Mouse (Mus musculus): ENCODE data around the gene Tpx2. TPM values are rescaled to one million over a fixed set of nuclear protein-coding genes. Genes with fewer than 3 reads are reported as not detected.

Tpx2 gene
- total RNA-seq, 1 experiment = 77.8 TPM

GRCm38 (mm10) chr2:152895834-152896233 lies 48.1 kb downstream of the Tpx2 start:
- peaks cover 36% of the 10 kb centered on the region for H3K36me3 ChIP-seq (ENCODE audit: control insufficient read depth, insufficient read depth, low read length, poor library complexity, severe bottlenecking)
- H3K9me3 ChIP-seq (ENCODE audit: control insufficient read depth, insufficient read depth, low read depth, low read length) = no peaks in the 10 kb centered on the region
- TF ChIP-seq CHD2 (IDR thresholded peaks at IDR 0.05; ENCODE audit: low read depth, low read length) = no peak
- TF ChIP-seq HCFC1 (IDR thresholded peaks at IDR 0.05; ENCODE audit: borderline replicate concordance, insufficient read depth, low read length) = no peak
- no peak for TF ChIP-seq ZC3H11A (IDR thresholded peaks at IDR 0.05; ENCODE audit: borderline replicate concordance, low read depth, low read length)
- no peak for TF ChIP-seq MAFK (IDR thresholded peaks at IDR 0.05; ENCODE audit: insufficient read depth, low read depth, low read length)
- TF ChIP-seq ZNF384 (IDR thresholded peaks at IDR 0.05; ENCODE audit: low read depth, low read length) = no peak
- in situ Hi-C loops (cut with MboI; ENCODE audit: low sequenced_read_pairs in 2 of 2, unreplicated experiment in 2 of 2) = no loop called here
- no peak overlapping the region for H3K9ac ChIP-seq (ENCODE audit: insufficient read depth, low read depth, low read length, poor library complexity, severe bottlenecking)
- DNase-seq (ENCODE audit: low read depth, low spot score) = no peak
- no peak overlapping the region for H3K27ac ChIP-seq (ENCODE audit: insufficient read depth, low read depth, low read length, poor library complexity, severe bottlenecking)
- H3K4me3 ChIP-seq (ENCODE audit: insufficient read depth in 1 of 2, low read depth in 1 of 2, low read length in 2 of 2, poor library complexity in 1 of 2, severe bottlenecking in 1 of 2) = no peak overlapping the region
- H3K4me1 ChIP-seq (ENCODE audit: control insufficient read depth in 2 of 2, insufficient read depth in 2 of 2, low read length in 2 of 2, poor library complexity in 1 of 2) = peaks cover 0 to 3% of the 10 kb centered on the region in 2 experiments; a peak in 1 of 4 replicates

GRCm38 (mm10) chr2:152896926-152897325 lies 49.2 kb downstream of the Tpx2 start:
- in situ Hi-C loops (cut with MboI; ENCODE audit: low sequenced_read_pairs in 2 of 2, unreplicated experiment in 2 of 2) = no loop called here
- DNase-seq (ENCODE audit: low read depth, low spot score) = no peak
- Histone ChIP-seq H3K4me1 (ENCODE audit: control insufficient read depth in 2 of 2, insufficient read depth in 2 of 2, low read length in 2 of 2, poor library complexity in 1 of 2) (peaks cover 0 to 3% of the 10 kb centered on the region in 2 experiments; a peak in 1 of 4 replicates), H3K36me3 (ENCODE audit: control insufficient read depth, insufficient read depth, low read length, poor library complexity, severe bottlenecking) (peaks cover 28% of the 10 kb centered on the region), H3K9ac (ENCODE audit: insufficient read depth, low read depth, low read length, poor library complexity, severe bottlenecking) (no peak overlapping the region), H3K4me3 (ENCODE audit: insufficient read depth in 1 of 2, low read depth in 1 of 2, low read length in 2 of 2, poor library complexity in 1 of 2, severe bottlenecking in 1 of 2) (no peak overlapping the region), H3K27ac (ENCODE audit: insufficient read depth, low read depth, low read length, poor library complexity, severe bottlenecking) (no peak overlapping the region), H3K9me3 (ENCODE audit: control insufficient read depth, insufficient read depth, low read depth, low read length) (no peaks in the 10 kb centered on the region)
- TF ChIP-seq ZNF384 (IDR thresholded peaks at IDR 0.05; ENCODE audit: low read depth, low read length) (no peak), HCFC1 (IDR thresholded peaks at IDR 0.05; ENCODE audit: borderline replicate concordance, insufficient read depth, low read length) (no peak), CHD2 (IDR thresholded peaks at IDR 0.05; ENCODE audit: low read depth, low read length) (no peak), MAFK (IDR thresholded peaks at IDR 0.05; ENCODE audit: insufficient read depth, low read depth, low read length) (no peak), ZC3H11A (IDR thresholded peaks at IDR 0.05; ENCODE audit: borderline replicate concordance, low read depth, low read length) (no peak)

- Histone ChIP-seq H3K4me1 (ENCODE audit: control insufficient read depth in 2 of 2, insufficient read depth in 2 of 2, low read length in 2 of 2, poor library complexity in 1 of 2) (peaks cover 0 to 3% of the 10 kb centered on the region in 2 experiments; a peak in 1 of 4 replicates), H3K27ac (ENCODE audit: insufficient read depth, low read depth, low read length, poor library complexity, severe bottlenecking) (no peak overlapping the region), H3K9ac (ENCODE audit: insufficient read depth, low read depth, low read length, poor library complexity, severe bottlenecking) (no peak overlapping the region), H3K4me3 (ENCODE audit: insufficient read depth in 1 of 2, low read depth in 1 of 2, low read length in 2 of 2, poor library complexity in 1 of 2, severe bottlenecking in 1 of 2) (no peak overlapping the region), H3K9me3 (ENCODE audit: control insufficient read depth, insufficient read depth, low read depth, low read length) (no peaks in the 10 kb centered on the region), H3K36me3 (ENCODE audit: control insufficient read depth, insufficient read depth, low read length, poor library complexity, severe bottlenecking) (peaks cover 10% of the 10 kb centered on the region)
- no peak for DNase-seq (ENCODE audit: low read depth, low spot score)
- in situ Hi-C loops (cut with MboI; ENCODE audit: low sequenced_read_pairs in 2 of 2, unreplicated experiment in 2 of 2) = no loop called here
- no peak for TF ChIP-seq ZC3H11A (IDR thresholded peaks at IDR 0.05; ENCODE audit: borderline replicate concordance, low read depth, low read length)
- TF ChIP-seq ZNF384 (IDR thresholded peaks at IDR 0.05; ENCODE audit: low read depth, low read length) = no peak
- no peak for TF ChIP-seq HCFC1 (IDR thresholded peaks at IDR 0.05; ENCODE audit: borderline replicate concordance, insufficient read depth, low read length)
- TF ChIP-seq MAFK (IDR thresholded peaks at IDR 0.05; ENCODE audit: insufficient read depth, low read depth, low read length) = no peak
- no peak for TF ChIP-seq CHD2 (IDR thresholded peaks at IDR 0.05; ENCODE audit: low read depth, low read length)
Measured at GRCm38 (mm10) chr2:152899011-152899410, 51.2 kb downstream of the Tpx2 start.

GRCm38 (mm10) chr2:152901296-152901695 lies 53.5 kb downstream of the Tpx2 start:
- in situ Hi-C loops (cut with MboI; ENCODE audit: low sequenced_read_pairs in 2 of 2, unreplicated experiment in 2 of 2) = loop anchor here in 1 of 2 experiments (25.0 kb wide), 1 partner anchor 236 kb away; no protein-coding TSS in a partner anchor
- DNase-seq (ENCODE audit: low read depth, low spot score) = no peak
- no peak for TF ChIP-seq CHD2 (IDR thresholded peaks at IDR 0.05; ENCODE audit: low read depth, low read length)
- TF ChIP-seq ZC3H11A (IDR thresholded peaks at IDR 0.05; ENCODE audit: borderline replicate concordance, low read depth, low read length) = no peak
- TF ChIP-seq ZNF384 (IDR thresholded peaks at IDR 0.05; ENCODE audit: low read depth, low read length) = no peak
- no peak for TF ChIP-seq HCFC1 (IDR thresholded peaks at IDR 0.05; ENCODE audit: borderline replicate concordance, insufficient read depth, low read length)
- TF ChIP-seq MAFK (IDR thresholded peaks at IDR 0.05; ENCODE audit: insufficient read depth, low read depth, low read length) = no peak

More at GRCm38 (mm10) chr2:152901296-152901695, 53.5 kb downstream of the Tpx2 start:
- no peak overlapping the region for H3K27ac ChIP-seq (ENCODE audit: insufficient read depth, low read depth, low read length, poor library complexity, severe bottlenecking)
- peaks cover 0 to 8% of the 10 kb centered on the region in 2 experiments; a peak in 1 of 4 replicates for H3K4me1 ChIP-seq (ENCODE audit: control insufficient read depth in 2 of 2, insufficient read depth in 2 of 2, low read length in 2 of 2, poor library complexity in 1 of 2)
- H3K36me3 ChIP-seq (ENCODE audit: control insufficient read depth, insufficient read depth, low read length, poor library complexity, severe bottlenecking) = no peaks in the 10 kb centered on the region
- no peak overlapping the region for H3K4me3 ChIP-seq (ENCODE audit: insufficient read depth in 1 of 2, low read depth in 1 of 2, low read length in 2 of 2, poor library complexity in 1 of 2, severe bottlenecking in 1 of 2)
- H3K9ac ChIP-seq (ENCODE audit: insufficient read depth, low read depth, low read length, poor library complexity, severe bottlenecking) = no peak overlapping the region
- no peaks in the 10 kb centered on the region for H3K9me3 ChIP-seq (ENCODE audit: control insufficient read depth, insufficient read depth, low read depth, low read length)
